Mouse (Mus musculus) myocyte (in vitro differentiated cells): ENCODE data around the gene Lasp1. TPM values are rescaled to one million over a fixed set of nuclear protein-coding genes. Genes with fewer than 3 reads are reported as not detected.

Experiments used
- H3K27me3 ChIP-seq: one replicate; pipeline ENCODE4 v1.6.1; 2011; ENCODE audit not compliant: control insufficient read depth, insufficient read depth, insufficient read length
- H3K36me3 ChIP-seq: one replicate; pipeline ENCODE4 v1.6.1; 2011; ENCODE audit not compliant: control insufficient read depth, insufficient read depth
- H3K4me2 ChIP-seq: one replicate; pipeline ENCODE4 v1.6.1; 2011; ENCODE audit warnings: low read depth, control low read depth
- H3K4me3 ChIP-seq: one replicate; pipeline ENCODE4 v1.5.1; 2011; ENCODE audit warnings: mild to moderate bottlenecking, control low read depth, moderate library complexity
- H3K79me2 ChIP-seq: one replicate; pipeline ENCODE4 v1.6.1; 2011; ENCODE audit not compliant: control insufficient read depth, insufficient read depth
- H3ac ChIP-seq: one replicate; pipeline ENCODE4 v1.6.1; 2011; ENCODE audit not compliant: control insufficient read depth, insufficient read length
- CEBPB ChIP-seq: IDR thresholded peaks from 2 replicates; pipeline ENCODE4 v1.6.1; 2011; ENCODE audit warnings: mild to moderate bottlenecking, moderate library complexity; ENCODE audit not compliant: poor library complexity, insufficient read depth, severe bottlenecking
- E2F4 ChIP-seq: IDR thresholded peaks from one replicate; pipeline ENCODE4 v1.6.1; 2011; ENCODE audit warnings: mild to moderate bottlenecking, control low read depth, moderate library complexity; ENCODE audit not compliant: insufficient read depth
- MAX ChIP-seq: IDR thresholded peaks from one replicate; pipeline ENCODE4 v1.6.1; 2011; ENCODE audit warnings: low read depth, mild to moderate bottlenecking, control low read depth
- MYOD1 ChIP-seq, 3 experiments: IDR thresholded peaks; one replicate each; pipeline ENCODE4 v1.6.1; 2011; ENCODE audit warnings: control low read depth in 2 of 3, low read depth in 2 of 3, mild to moderate bottlenecking in 2 of 3, moderate library complexity in 1 of 3; ENCODE audit not compliant: insufficient read length in 2 of 3, control insufficient read depth in 1 of 3
- MYOG ChIP-seq, 3 experiments: IDR thresholded peaks; one replicate each; pipeline ENCODE4 v1.6.1; 2011; ENCODE audit warnings: control low read depth in 2 of 3, low read depth in 2 of 3, mild to moderate bottlenecking in 2 of 3; ENCODE audit not compliant: insufficient read length in 2 of 3, control insufficient read depth in 1 of 3, insufficient read depth in 1 of 3
- POLR2A ChIP-seq: IDR thresholded peaks from one replicate; pipeline ENCODE4 v1.6.1; 2011; ENCODE audit warnings: low read depth, mild to moderate bottlenecking, control low read depth, moderate library complexity; ENCODE audit not compliant: insufficient read length
- POLR2AphosphoS2 ChIP-seq: IDR thresholded peaks from one replicate; pipeline ENCODE4 v1.6.1; 2011; ENCODE audit warnings: low read depth, control low read depth; ENCODE audit not compliant: insufficient read length
- REST ChIP-seq: IDR thresholded peaks from one replicate; pipeline ENCODE4 v1.6.1; 2011; ENCODE audit warnings: mild to moderate bottlenecking, control low read depth, moderate library complexity; ENCODE audit not compliant: insufficient read depth, insufficient read length
- SRF ChIP-seq: IDR thresholded peaks from one replicate; pipeline ENCODE4 v1.6.1; 2011; ENCODE audit warnings: low read depth; ENCODE audit not compliant: control insufficient read depth, insufficient read length
- TCF12 ChIP-seq: IDR thresholded peaks from one replicate; pipeline ENCODE4 v1.6.1; 2011; ENCODE audit warnings: mild to moderate bottlenecking, control low read depth; ENCODE audit not compliant: poor library complexity, insufficient read depth, severe bottlenecking
- TCF3 ChIP-seq: IDR thresholded peaks from one replicate; pipeline ENCODE4 v1.6.1; 2011; ENCODE audit warnings: low read depth, control low read depth; ENCODE audit not compliant: insufficient read length
- USF1 ChIP-seq: IDR thresholded peaks from one replicate; pipeline ENCODE4 v1.6.1; 2011; ENCODE audit warnings: low read depth, mild to moderate bottlenecking, control low read depth, moderate library complexity
- polyA plus RNA-seq: library from polyadenylated mRNA; unstranded; fragments of >200 nt; fragmentation: generic; extraction: Trizol; gene quantifications from one replicate; pipeline ENCODE4 v1.2.1, GENCODE M21; 2012; ENCODE audit warnings: missing spikeins

Gene Lasp1
- polyA plus RNA-seq, 1 experiment = 82.6 TPM

- no peak overlapping the region for H3ac ChIP-seq
- peaks cover 77% of the 10 kb centered on the region for H3K79me2 ChIP-seq
- no peak overlapping the region for H3K4me3 ChIP-seq
- TF ChIP-seq MYOD1 (IDR thresholded peaks at IDR 0.05; ENCODE audit: control insufficient read depth in 1 of 3, insufficient read length in 2 of 3, low read depth in 2 of 3) (no peak), SRF (no peak), REST (no peak), CEBPB (no peak), USF1 (no peak), MYOG (IDR thresholded peaks at IDR 0.05; ENCODE audit: control insufficient read depth in 1 of 3, insufficient read depth in 1 of 3, insufficient read length in 2 of 3, low read depth in 2 of 3) (no peak), TCF3 (no peak), E2F4 (no peak), TCF12 (no peak), MAX (no peak), POLR2A (no peak), POLR2AphosphoS2 (no peak)
- H3K36me3 ChIP-seq = peaks cover 12% of the 10 kb centered on the region
- H3K27me3 ChIP-seq = no peaks in the 10 kb centered on the region
- H3K4me2 ChIP-seq = peak overlapping the region; percentile 65
Observed at GRCm38 (mm10) chr11:97818571-97818970, 19.8 kb downstream of the Lasp1 start.

GRCm38 (mm10) chr11:97819102-97819501, 20.3 kb downstream of the Lasp1 start:
- no peak overlapping the region for H3ac ChIP-seq

GRCm38 (mm10) chr11:97819923-97820322, 21.1 kb downstream of the Lasp1 start:
- TF ChIP-seq MYOD1 (IDR thresholded peaks at IDR 0.05; ENCODE audit: control insufficient read depth in 1 of 3, insufficient read length in 2 of 3, low read depth in 2 of 3) = no peak
- TF ChIP-seq E2F4 = no peak
- TF ChIP-seq CEBPB = no peak
- no peak for TF ChIP-seq TCF3
- TF ChIP-seq TCF12 = no peak
- TF ChIP-seq SRF = no peak
- no peak for TF ChIP-seq MAX
- no peak for TF ChIP-seq POLR2A
- TF ChIP-seq REST = no peak
- TF ChIP-seq MYOG (IDR thresholded peaks at IDR 0.05; ENCODE audit: control insufficient read depth in 1 of 3, insufficient read depth in 1 of 3, insufficient read length in 2 of 3, low read depth in 2 of 3) = no peak
- TF ChIP-seq POLR2AphosphoS2 = no peak
- no peak for TF ChIP-seq USF1
- Histone ChIP-seq H3K4me3 (no peak overlapping the region), H3ac (no peak overlapping the region), H3K79me2 (peaks cover 82% of the 10 kb centered on the region), H3K36me3 (peaks cover 18% of the 10 kb centered on the region), H3K27me3 (no peaks in the 10 kb centered on the region), H3K4me2 (no peak overlapping the region)

More at GRCm38 (mm10) chr11:97819102-97819501, 20.3 kb downstream of the Lasp1 start:
- H3K36me3 ChIP-seq = peaks cover 17% of the 10 kb centered on the region
- TF ChIP-seq SRF = no peak
- no peak for TF ChIP-seq POLR2AphosphoS2
- no peak for TF ChIP-seq TCF12
- no peak for TF ChIP-seq MYOD1 (IDR thresholded peaks at IDR 0.05; ENCODE audit: control insufficient read depth in 1 of 3, insufficient read length in 2 of 3, low read depth in 2 of 3)
- TF ChIP-seq POLR2A = no peak
- TF ChIP-seq MYOG (IDR thresholded peaks at IDR 0.05; ENCODE audit: control insufficient read depth in 1 of 3, insufficient read depth in 1 of 3, insufficient read length in 2 of 3, low read depth in 2 of 3) = no peak
- no peak for TF ChIP-seq MAX
- TF ChIP-seq E2F4 = no peak
- peak overlapping the region; percentile 65 for H3K4me2 ChIP-seq
- no peak overlapping the region for H3K4me3 ChIP-seq
- H3K79me2 ChIP-seq = peaks cover 80% of the 10 kb centered on the region
- no peaks in the 10 kb centered on the region for H3K27me3 ChIP-seq

DNA sequence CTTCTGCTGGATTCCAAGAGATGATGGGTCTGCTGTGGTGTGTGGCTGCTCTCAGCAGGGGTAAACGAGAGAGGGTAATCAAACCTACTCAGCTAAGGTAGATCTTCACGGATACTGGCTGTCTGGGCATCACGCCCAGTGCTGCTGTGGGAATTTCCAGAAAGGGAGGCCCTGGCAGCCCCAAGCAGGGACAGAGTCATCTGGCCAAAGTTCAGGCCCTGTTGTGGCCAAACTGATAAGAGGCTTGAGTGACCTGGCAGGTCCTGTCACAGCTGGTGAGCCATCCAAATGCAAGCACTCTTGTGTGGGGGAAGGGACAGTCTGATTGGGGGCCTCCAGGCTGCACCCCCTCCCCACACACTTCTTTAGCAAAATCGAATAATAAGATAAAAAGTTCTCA, 22.0 kb downstream of the Lasp1 start:
- H3K36me3 ChIP-seq = peaks cover 18% of the 10 kb centered on the region
- H3K4me2 ChIP-seq = peak overlapping the region; percentile 7
- TF ChIP-seq E2F4 = no peak
- TF ChIP-seq MYOD1 (IDR thresholded peaks at IDR 0.05; ENCODE audit: control insufficient read depth in 1 of 3, insufficient read length in 2 of 3, low read depth in 2 of 3) = peak in 2 of 3 experiments; percentile 4 to 60
- peak in 1 of 3 experiments; percentile 61 for TF ChIP-seq MYOG (IDR thresholded peaks at IDR 0.05; ENCODE audit: control insufficient read depth in 1 of 3, insufficient read depth in 1 of 3, insufficient read length in 2 of 3, low read depth in 2 of 3)
- H3K27me3 ChIP-seq = no peaks in the 10 kb centered on the region
- H3K4me3 ChIP-seq = no peak overlapping the region
- H3K79me2 ChIP-seq = peaks cover 76% of the 10 kb centered on the region
- H3ac ChIP-seq = no peak overlapping the region

DNA sequence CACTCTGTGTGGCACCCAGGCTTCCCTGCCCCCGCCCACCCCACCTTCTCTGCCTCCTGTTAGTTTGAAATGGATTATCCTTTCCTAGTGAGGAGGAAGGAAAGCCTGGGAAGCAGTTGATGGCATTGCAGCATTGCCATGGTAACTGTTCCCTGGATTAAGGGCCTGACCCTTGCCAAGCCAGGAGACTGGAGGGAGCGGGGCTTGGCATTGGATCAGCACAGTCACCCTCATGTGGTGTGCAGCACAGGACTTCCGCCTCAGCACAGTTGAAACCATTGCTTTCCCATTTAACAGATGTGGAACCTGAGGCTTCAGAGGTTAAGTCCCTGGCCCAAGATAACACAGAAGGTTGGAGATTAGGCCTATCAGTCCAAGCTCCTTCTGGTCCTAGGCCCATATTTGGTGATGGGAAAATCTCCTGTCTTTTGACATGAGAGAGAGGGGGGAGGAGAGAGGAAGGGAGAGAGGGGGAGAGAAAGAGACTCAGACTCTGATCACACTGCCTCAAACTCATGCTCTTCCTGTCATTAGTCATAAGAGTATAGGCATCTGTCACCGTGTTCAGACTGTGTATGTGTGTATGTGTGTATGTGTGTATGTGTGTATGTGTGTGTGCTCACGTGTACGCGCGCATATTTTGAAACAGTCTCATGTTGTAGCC, 22.7 kb downstream of the Lasp1 start:
- H3K4me3 ChIP-seq = no peak overlapping the region
- H3K79me2 ChIP-seq = peaks cover 71% of the 10 kb centered on the region
- TF ChIP-seq POLR2A (no peak), POLR2AphosphoS2 (no peak)
- peaks cover 20% of the 10 kb centered on the region for H3K36me3 ChIP-seq
- H3K4me2 ChIP-seq = no peak overlapping the region
- no peaks in the 10 kb centered on the region for H3K27me3 ChIP-seq
- no peak overlapping the region for H3ac ChIP-seq
